Mouse (Mus musculus): ENCODE data around the gene Atf7ip2.

- TF ChIP-seq CTCF (IDR thresholded peaks at IDR 0.05; ENCODE audit: borderline replicate concordance, control insufficient read depth, extremely low read depth, insufficient read depth, low read length, poor library complexity), result peak; percentile 48; the same call in 1 of the 2 replicates
- TF ChIP-seq POLR2A (IDR thresholded peaks at IDR 0.05; ENCODE audit: control insufficient read depth, extremely low read depth, insufficient read depth, low read length, poor library complexity), result no peak
Measured at GRCm38 (mm10) chr16:10274465-10274864, 82.0 kb downstream of the Atf7ip2 start.

All from thymus, adult 2 months (tissue).